ENCODE assay signal across 7 mouse cellular contexts in the genomic region with DNA sequence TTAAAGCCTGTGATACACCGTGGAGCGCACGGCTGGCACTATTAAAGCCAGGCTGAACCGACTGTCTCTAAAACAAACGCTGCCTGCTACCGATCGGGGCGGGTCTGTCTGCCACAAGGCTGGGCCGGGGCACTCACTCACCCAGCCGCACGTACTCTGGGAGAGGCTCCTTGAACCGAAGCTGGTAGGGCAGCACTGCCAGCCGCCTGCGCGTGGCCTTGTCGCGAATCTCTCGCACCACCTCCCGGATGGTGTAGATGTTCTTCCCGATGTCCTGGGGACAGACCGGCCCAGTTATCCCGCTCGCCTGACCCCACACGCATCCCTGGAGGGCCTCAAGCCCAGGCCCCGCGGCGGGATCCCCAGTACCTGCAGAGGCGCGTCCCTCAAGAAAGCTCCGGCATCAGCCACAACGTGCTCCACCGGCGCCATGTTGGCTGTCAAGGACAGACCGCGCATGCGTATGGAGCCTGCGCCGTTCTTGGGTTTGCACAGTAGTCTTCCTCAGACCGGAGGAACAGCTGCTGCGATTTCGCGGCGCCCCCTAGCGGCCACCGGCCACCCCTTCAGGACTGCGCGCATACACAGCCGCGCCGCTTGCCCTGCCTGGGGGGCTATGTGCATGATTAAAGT. TPM values are rescaled to one million over a fixed set of nuclear protein-coding genes. Genes with fewer than 3 reads are reported as not detected.
DNase-seq lines count a peak whose midpoint lies in the region; ATAC-seq lines count a peak whose summit lies in the region.

A gene (minus strand): TSS at position 455 of the 633 bp plus-strand sequence.

- H3K36me3 ChIP-seq in embryonic facial prominence, embryonic 11.5 days (replicated peaks; ENCODE audit: control insufficient read depth, insufficient read depth, low read depth, low read length), result peaks cover 2% of the 10 kb centered on the region
- H3K36me3 ChIP-seq in limb, embryonic 11.5 days (ENCODE audit: control insufficient read depth, insufficient read depth, low read length), result peaks cover 11% of the 10 kb centered on the region
- peaks cover 22% of the 10 kb centered on the region for H3K36me3 ChIP-seq in midbrain, embryonic 14.5 days (ENCODE audit: control insufficient read depth, insufficient read depth, low read length)

- no peaks in the 10 kb centered on the region for H3K4me1 ChIP-seq in embryonic facial prominence, embryonic 11.5 days (ENCODE audit: control insufficient read depth, insufficient read depth, low read length)
- peaks cover 3% of the 10 kb centered on the region; the same call in 1 of the 2 replicates for H3K4me1 ChIP-seq in limb, embryonic 11.5 days (ENCODE audit: control insufficient read depth, insufficient read depth, low read length)
- H3K4me1 ChIP-seq in midbrain, embryonic 14.5 days (ENCODE audit: control insufficient read depth, insufficient read depth, low read length), result peaks cover 11% of the 10 kb centered on the region

- peak; percentile 99 for DNase-seq in adrenal gland, postnatal 14 days
- peak; percentile 98 for DNase-seq in embryonic facial prominence, embryonic 11.5 days (ENCODE audit: low spot score)
- peak; percentile 99 for DNase-seq in heart, adult 11 months
- DNase-seq in kidney, adult 18-20 months, result peak; percentile 98
- peak; percentile 98 for DNase-seq in limb, embryonic 11.5 days (ENCODE audit: low spot score)
- peak; percentile 99 for DNase-seq in midbrain, embryonic 14.5 days
- DNase-seq in spleen, adult 18-20 months, result peak; percentile 92 to 97

- H3K9ac ChIP-seq in embryonic facial prominence, embryonic 11.5 days (replicated peaks; ENCODE audit: low read length), result peak within 1 kb of the TSS; percentile 87
- H3K9ac ChIP-seq in limb, embryonic 11.5 days (ENCODE audit: low read length), result peak within 1 kb of the TSS; percentile 89
- H3K9ac ChIP-seq in midbrain, embryonic 14.5 days (replicated peaks; ENCODE audit: low read length), result peak within 1 kb of the TSS; percentile 78

- H3K9me3 ChIP-seq in embryonic facial prominence, embryonic 11.5 days (replicated peaks; ENCODE audit: control insufficient read depth, low read length), result no peaks in the 10 kb centered on the region
- H3K9me3 ChIP-seq in limb, embryonic 11.5 days (ENCODE audit: control insufficient read depth, low read length), result no peaks in the 10 kb centered on the region
- no peaks in the 10 kb centered on the region for H3K9me3 ChIP-seq in midbrain, embryonic 14.5 days (ENCODE audit: control insufficient read depth, low read length)

- H3K4me2 ChIP-seq in embryonic facial prominence, embryonic 11.5 days (ENCODE audit: low read depth, low read length), result peak within 1 kb of the TSS; percentile 74
- peak within 1 kb of the TSS; percentile 60 for H3K4me2 ChIP-seq in limb, embryonic 11.5 days (ENCODE audit: low read depth, severe bottlenecking)
- H3K4me2 ChIP-seq in midbrain, embryonic 14.5 days (ENCODE audit: low read length), result peak within 1 kb of the TSS; percentile 66

- H3K27me3 ChIP-seq in embryonic facial prominence, embryonic 11.5 days (ENCODE audit: control insufficient read depth, insufficient read depth, low read length), result no peaks in the 10 kb centered on the region
- no peaks in the 10 kb centered on the region for H3K27me3 ChIP-seq in limb, embryonic 11.5 days (ENCODE audit: control insufficient read depth, insufficient read depth, low read length)
- H3K27me3 ChIP-seq in midbrain, embryonic 14.5 days (ENCODE audit: control insufficient read depth, insufficient read depth, low read length), result no peaks in the 10 kb centered on the region

- peak within 1 kb of the TSS; percentile 78 for H3K4me3 ChIP-seq in embryonic facial prominence, embryonic 11.5 days (ENCODE audit: low read depth, low read length)
- peak within 1 kb of the TSS; percentile 82 for H3K4me3 ChIP-seq in limb, embryonic 11.5 days (ENCODE audit: low read depth, low read length)
- peak within 1 kb of the TSS; percentile 81 for H3K4me3 ChIP-seq in midbrain, embryonic 14.5 days (replicated peaks; ENCODE audit: low read depth, low read length)

- peak; percentile 98 for ATAC-seq in embryonic facial prominence, embryonic 11.5 days (replicated peaks; ENCODE audit: insufficient number of reproducible peaks, low FRiP score, low TSS enrichment, low read depth)
- ATAC-seq in limb, embryonic 11.5 days (ENCODE audit: insufficient number of reproducible peaks, low FRiP score, low TSS enrichment, low read depth), result peak; percentile 96
- peak; percentile 99 for ATAC-seq in midbrain, embryonic 14.5 days (ENCODE audit: low FRiP score, low TSS enrichment)

- under 1% methylated on average over 50 of the region's 50 CpGs for WGBS in embryonic facial prominence, embryonic 11.5 days
- under 1% methylated on average over 50 of the region's 50 CpGs for WGBS in limb, embryonic 11.5 days
- WGBS in midbrain, embryonic 14.5 days, result under 1% methylated on average over 50 of the region's 50 CpGs

- peak within 1 kb of the TSS; percentile 62 for H3K27ac ChIP-seq in embryonic facial prominence, embryonic 11.5 days (replicated peaks; ENCODE audit: low read depth, low read length)
- H3K27ac ChIP-seq in limb, embryonic 11.5 days (replicated peaks; ENCODE audit: low read depth, low read length), result 0 out of 2 replicates have a peak within 1 kb of the TSS, but pooled peaks have one; percentile 36
- peak within 1 kb of the TSS; percentile 70 for H3K27ac ChIP-seq in midbrain, embryonic 14.5 days (replicated peaks; ENCODE audit: low read depth, low read length)

RNA-seq across cellular contexts. Expression of the gene that starts here (rescaled TPM):
- 31.0 and 35.6 TPM in 2 replicates for total RNA-seq in adrenal gland, postnatal 14 days (2021)
- 81.9 and 82.4 TPM in 2 replicates for polyA plus RNA-seq in embryonic facial prominence, embryonic 11.5 days (2014; fragmentation: Nextera tagmentation; extraction: Ambion mirVana)
- 94.9 and 103 TPM in 2 replicates for polyA plus RNA-seq in limb, embryonic 11.5 days (2014; fragmentation: Nextera tagmentation; extraction: Ambion mirVana)
- 52.0 and 60.3 TPM in 2 replicates for polyA plus RNA-seq in midbrain, embryonic 14.5 days (2014; fragmentation: Nextera tagmentation; extraction: Ambion mirVana)

Comparison
In these comparisons a context has a peak if more than half of its experiments do, and no peak if none do; other contexts are left out.
1. Peak in every context shown above with its lines: DNase-seq, ATAC-seq, H3K4me3 ChIP-seq and H3K27ac ChIP-seq.